Mouse (Mus musculus): ENCODE data around the gene Htr5b. TPM values are rescaled to one million over a fixed set of nuclear protein-coding genes. Genes with fewer than 3 reads are reported as not detected.

The Htr5b gene
- total and polyA plus RNA-seq, 3 experiments = not detected

DNA sequence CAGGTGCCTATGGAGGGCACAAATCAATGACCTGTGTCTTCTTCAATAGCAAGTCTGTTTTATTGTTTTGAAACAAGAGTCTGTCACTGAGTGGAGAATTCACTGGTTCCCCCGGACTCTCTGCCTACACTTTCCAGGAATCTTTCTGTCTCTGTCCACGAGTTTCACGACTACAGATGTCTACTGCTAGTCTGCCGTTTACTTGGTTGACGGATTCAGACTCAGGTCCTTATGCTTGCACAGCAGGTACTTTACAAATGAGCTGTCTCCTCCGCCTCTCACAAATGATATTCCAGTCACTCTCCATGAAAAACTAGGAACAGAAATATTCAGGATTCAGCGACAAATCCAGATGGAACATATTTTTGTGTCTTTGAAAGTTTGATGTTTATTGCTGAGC lies 42.3 kb upstream of the Htr5b start:
- H3K9ac ChIP-seq (ENCODE audit: insufficient read depth, low read depth) = no peak overlapping the region
- DNase-seq (ENCODE audit: extremely low read depth) = no peak
- H3K27ac ChIP-seq (ENCODE audit: insufficient read depth, low read depth) = no peak overlapping the region
- no peak overlapping the region for H3K4me2 ChIP-seq (ENCODE audit: insufficient read depth, low read depth, poor library complexity, severe bottlenecking)
- peaks cover 18% of the 10 kb centered on the region for H3K27me3 ChIP-seq (replicated peaks)
- H3K4me3 ChIP-seq (replicated peaks in 1 of 3; ENCODE audit: low read depth in 2 of 3, low read length in 2 of 3, poor library complexity in 1 of 3) = no peak overlapping the region
- TF ChIP-seq ZKSCAN1 (IDR thresholded peaks at IDR 0.05; ENCODE audit: borderline replicate concordance, low read depth, low read length) = no peak
- no peak for TF ChIP-seq NRF1 (IDR thresholded peaks at IDR 0.05; ENCODE audit: low read depth, low read length)
- no peak for TF ChIP-seq POLR2A (IDR thresholded peaks at IDR 0.05; ENCODE audit: low read depth, low read length)
- no peak for TF ChIP-seq PAX5 (IDR thresholded peaks at IDR 0.05; ENCODE audit: low read length)
- TF ChIP-seq ETS1 (conservative IDR thresholded peaks at IDR 0.05; ENCODE audit: low read depth, low read length) = no peak
- no peak for TF ChIP-seq SMC3 (IDR thresholded peaks at IDR 0.05; ENCODE audit: low read depth, low read length)
- TF ChIP-seq MEF2A (IDR thresholded peaks at IDR 0.05; ENCODE audit: borderline replicate concordance, low read depth, low read length) = no peak
- no peak for TF ChIP-seq USF1 (IDR thresholded peaks at IDR 0.05; ENCODE audit: low read depth, low read length)
- TF ChIP-seq NELFE (IDR thresholded peaks at IDR 0.05; ENCODE audit: low read depth, low read length) = no peak
- TF ChIP-seq EP300 (IDR thresholded peaks at IDR 0.05; ENCODE audit: low read length) = no peak
- TF ChIP-seq JUN (IDR thresholded peaks at IDR 0.05; ENCODE audit: insufficient read depth, low read depth, low read length) = no peak
- peaks cover 14% of the 10 kb centered on the region for H3K79me2 ChIP-seq (replicated peaks; ENCODE audit: control insufficient read depth, extremely low read depth, insufficient read depth, poor library complexity, severe bottlenecking)
- H3K36me3 ChIP-seq (replicated peaks in 1 of 2; ENCODE audit: control insufficient read depth in 1 of 2, insufficient read depth in 1 of 2, low read length in 1 of 2) = peaks cover 0 to 2% of the 10 kb centered on the region in 2 experiments
- in situ Hi-C loops (cut with MboI; ENCODE audit: low pct_ligation_motif_present, low pct_unique_long_range_greater_than_20kb, low sequenced_read_pairs) = no loop called here
- dilution Hi-C loops (cut with MboI; ENCODE audit: extremely low pct_ligation_motif_present, extremely low pct_unique_long_range_greater_than_20kb, low sequenced_read_pairs) = no loop called here
- peaks cover 0 to 2% of the 10 kb centered on the region in 2 experiments; a peak in 2 of 4 replicates for H3K4me1 ChIP-seq (ENCODE audit: control insufficient read depth in 1 of 2, insufficient read depth in 2 of 2)
- no peaks in the 10 kb centered on the region for H3K9me3 ChIP-seq (replicated peaks; ENCODE audit: low read length)

DNA sequence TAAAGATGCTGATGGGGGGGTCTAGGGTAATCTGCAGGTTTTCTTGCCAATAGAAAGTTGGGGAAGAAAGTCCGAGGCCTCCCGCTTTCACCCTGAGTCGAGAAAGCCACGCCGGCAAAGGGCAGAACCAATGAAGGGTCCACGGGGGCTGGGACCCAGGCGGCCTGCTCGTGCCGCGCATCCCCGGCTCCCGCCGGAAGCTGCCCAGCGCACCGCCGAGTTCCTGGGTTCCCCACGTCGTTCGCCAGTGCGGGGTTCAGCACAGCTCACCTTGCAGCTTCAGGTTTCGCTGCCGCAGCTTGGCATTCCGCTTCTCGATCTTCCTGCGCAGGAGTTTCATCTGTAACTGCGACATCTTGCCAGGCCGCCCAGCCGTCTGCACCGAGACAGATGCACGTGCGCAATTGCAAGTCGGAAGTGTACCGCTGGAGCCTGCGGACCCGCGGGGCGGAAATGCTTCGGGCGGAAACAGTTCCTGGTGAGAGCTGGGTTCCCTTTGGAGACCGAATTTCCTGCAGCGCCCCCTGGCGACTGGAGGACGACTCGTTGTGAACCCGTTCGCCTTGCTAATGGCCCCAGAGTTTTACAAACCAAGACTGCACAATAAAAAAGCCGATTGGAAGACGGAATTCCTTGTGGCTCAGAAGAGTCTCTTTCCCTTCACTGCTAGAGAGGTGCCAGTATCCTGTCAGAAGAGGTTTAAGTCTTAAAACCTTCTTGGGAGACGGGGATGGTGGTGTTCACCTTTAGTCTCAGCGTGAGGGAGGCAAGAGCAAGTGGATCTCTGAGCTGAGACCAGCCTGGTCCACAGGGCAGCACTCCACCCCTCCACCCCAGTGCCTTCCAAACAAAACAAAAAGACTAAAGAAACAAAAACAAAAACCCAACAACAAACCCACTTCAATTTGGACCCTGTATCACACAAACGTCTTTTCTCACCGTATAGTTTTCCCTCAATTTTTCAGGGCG lies 39.5 kb upstream of the Htr5b start, which contains the start of gene Ddx18:
Ddx18 (minus strand) TSS at position 469 of the 969 bp plus-strand sequence.
- in situ Hi-C loops (cut with MboI; ENCODE audit: low pct_ligation_motif_present, low pct_unique_long_range_greater_than_20kb, low sequenced_read_pairs) (no loop called here), dilution Hi-C loops (cut with MboI; ENCODE audit: extremely low pct_ligation_motif_present, extremely low pct_unique_long_range_greater_than_20kb, low sequenced_read_pairs) (no loop called here)
- TF ChIP-seq JUND (conservative IDR thresholded peaks at IDR 0.05; ENCODE audit: low read depth, low read length) (no peak), PAX5 (IDR thresholded peaks at IDR 0.05; ENCODE audit: low read length) (no peak), TCF12 (IDR thresholded peaks at IDR 0.05; ENCODE audit: low read depth, low read length) (peak; percentile 80), IRF4 (IDR thresholded peaks at IDR 0.05; ENCODE audit: low read depth, low read length) (no peak; the same call in 1 of the 2 replicates), USF1 (IDR thresholded peaks at IDR 0.05; ENCODE audit: low read depth, low read length) (no peak), SMC3 (IDR thresholded peaks at IDR 0.05; ENCODE audit: low read depth, low read length) (no peak), MEF2A (IDR thresholded peaks at IDR 0.05; ENCODE audit: borderline replicate concordance, low read depth, low read length) (0 out of 2 replicates have a peak, but pooled peaks have one; percentile 55), MAFK (IDR thresholded peaks at IDR 0.05; ENCODE audit: insufficient replicate concordance, low read length) (no peak), ELF1 (IDR thresholded peaks at IDR 0.05; ENCODE audit: low read depth, low read length) (peak; percentile 88), NRF1 (IDR thresholded peaks at IDR 0.05; ENCODE audit: low read depth, low read length) (peak; percentile 64), E2F4 (IDR thresholded peaks at IDR 0.05; ENCODE audit: insufficient replicate concordance, low read depth, low read length) (peak; percentile 36; the same call in 1 of the 2 replicates), EP300 (IDR thresholded peaks at IDR 0.05; ENCODE audit: low read length) (no peak), HCFC1 (IDR thresholded peaks at IDR 0.05; ENCODE audit: low read depth, low read length) (peak; percentile 90), CTCF (conservative IDR thresholded peaks at IDR 0.05 in 1 of 2, IDR thresholded peaks at IDR 0.05 in 1 of 2; ENCODE audit: low read depth in 2 of 2, low read length in 2 of 2) (peak; percentile 45 to 85), ZC3H11A (IDR thresholded peaks at IDR 0.05; ENCODE audit: low read depth, low read length) (no peak), ZMIZ1 (IDR thresholded peaks at IDR 0.05; ENCODE audit: low read depth, low read length) (no peak), POLR2AphosphoS2 (IDR thresholded peaks at IDR 0.05; ENCODE audit: low read depth, low read length) (no peak), GABPA (IDR thresholded peaks at IDR 0.05; ENCODE audit: insufficient replicate concordance, low read depth, low read length) (peak; percentile 92), UBTF (IDR thresholded peaks at IDR 0.05; ENCODE audit: low read depth, low read length) (0 out of 2 replicates have a peak, but pooled peaks have one; percentile 36), ETS1 (conservative IDR thresholded peaks at IDR 0.05; ENCODE audit: low read depth, low read length) (no peak), TBP (conservative IDR thresholded peaks at IDR 0.05; ENCODE audit: low read depth, low read length) (peak; percentile 69; the same call in 1 of the 2 replicates), CHD2 (IDR thresholded peaks at IDR 0.05; ENCODE audit: low read length) (no peak), ZKSCAN1 (IDR thresholded peaks at IDR 0.05; ENCODE audit: borderline replicate concordance, low read depth, low read length) (no peak), CHD1 (IDR thresholded peaks at IDR 0.05; ENCODE audit: low read depth, low read length) (no peak), RAD21 (IDR thresholded peaks at IDR 0.05; ENCODE audit: low read depth, low read length) (no peak)

More for the DNA sequence above, 39.5 kb upstream of the Htr5b start, which contains the start of gene Ddx18:
- H3K36me3 ChIP-seq (replicated peaks in 1 of 2; ENCODE audit: control insufficient read depth in 1 of 2, insufficient read depth in 1 of 2, low read length in 1 of 2) = peaks cover 14 to 25% of the 10 kb centered on the region in 2 experiments
- peak within 1 kb of the TSS; percentile 76 to 82 (median 82) for H3K4me3 ChIP-seq (replicated peaks in 1 of 3; ENCODE audit: low read depth in 2 of 3, low read length in 2 of 3, poor library complexity in 1 of 3)
- H3K27me3 ChIP-seq (replicated peaks) = peaks cover 18% of the 10 kb centered on the region
- H3K4me1 ChIP-seq (ENCODE audit: control insufficient read depth in 1 of 2, insufficient read depth in 2 of 2) = peaks cover 0 to 5% of the 10 kb centered on the region in 2 experiments; a peak in 2 of 4 replicates
- no peaks in the 10 kb centered on the region for H3K9me3 ChIP-seq (replicated peaks; ENCODE audit: low read length)
- peak within 1 kb of the TSS; percentile 97 for H3K9ac ChIP-seq (ENCODE audit: insufficient read depth, low read depth)
- H3K79me2 ChIP-seq (replicated peaks; ENCODE audit: control insufficient read depth, extremely low read depth, insufficient read depth, poor library complexity, severe bottlenecking) = peaks cover 21% of the 10 kb centered on the region
- peak; percentile 94 for DNase-seq (ENCODE audit: extremely low read depth)
- peak within 1 kb of the TSS; percentile 95 for H3K4me2 ChIP-seq (ENCODE audit: insufficient read depth, low read depth, poor library complexity, severe bottlenecking)
- no peak within 1 kb of the TSS for H3K27ac ChIP-seq (ENCODE audit: insufficient read depth, low read depth)

Measured in CH12.LX (cell line).